Mouse (Mus musculus) heart, adult 2 months (tissue): ENCODE results near the gene Olfr1418.

Experiments
- CTCF ChIP-seq: fragments of 200-600 bp; IDR thresholded peaks from 2 replicates; pipeline ENCODE4 v1.8.1; 2022; ENCODE audit warnings: antibody characterized with exemption, mild to moderate bottlenecking, moderate library complexity
- POLR2A ChIP-seq: fragments of 200-500 bp; IDR thresholded peaks from 2 replicates; pipeline ENCODE4 v1.6.1; 2011; ENCODE audit warnings: mild to moderate bottlenecking, low read depth, low read length, control low read depth; ENCODE audit not compliant: insufficient read depth

DNA sequence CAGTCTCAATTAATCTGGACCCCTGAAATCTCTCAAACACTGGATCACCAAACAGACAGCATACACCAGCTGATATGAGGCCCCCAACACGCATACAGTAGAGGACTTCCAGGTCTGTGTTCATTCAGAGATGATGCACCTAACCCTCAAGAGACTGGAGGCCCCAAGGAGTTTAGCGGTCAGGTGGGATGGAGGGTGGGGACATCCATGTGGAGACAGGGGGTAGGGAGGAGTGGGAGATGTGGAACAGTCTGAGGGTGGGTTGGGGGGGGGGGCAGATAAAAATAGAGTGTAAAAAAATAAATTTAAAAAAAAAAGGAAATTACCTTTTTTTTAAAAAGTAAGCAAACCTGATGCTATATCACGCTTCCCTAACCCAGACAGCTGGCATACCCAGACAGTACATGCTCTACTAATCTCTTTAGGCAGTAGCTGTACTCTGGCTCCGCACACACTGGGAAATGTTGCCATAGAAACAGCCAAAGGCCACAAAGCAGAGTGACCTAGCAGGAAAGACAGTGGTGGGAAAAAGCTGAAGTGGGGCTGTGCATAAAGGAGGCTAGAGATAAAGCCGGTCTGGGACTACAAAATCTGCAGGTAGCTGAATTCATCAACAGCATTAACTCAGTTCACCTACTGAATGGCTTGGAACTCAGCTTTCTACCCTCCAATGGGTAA, 49.0 kb downstream of the Olfr1418 start:
- no peak for TF ChIP-seq POLR2A
- TF ChIP-seq CTCF: no peak
